Mouse (Mus musculus) cerebellum, adult 2 months (tissue): ENCODE measurements around the gene Epha4.

Source experiments
- CTCF ChIP-seq: fragments of 200-500 bp; IDR thresholded peaks from 2 replicates; pipeline ENCODE4 v1.5.1; 2011; ENCODE audit warnings: low read depth, mild to moderate bottlenecking, control low read depth, low read length, moderate library complexity, borderline replicate concordance; ENCODE audit not compliant: insufficient read depth
- POLR2A ChIP-seq: fragments of 200-500 bp; IDR thresholded peaks from 2 replicates; pipeline ENCODE4 v1.6.1; 2011; ENCODE audit warnings: low read length, control low read depth, borderline replicate concordance; ENCODE audit not compliant: insufficient read depth

DNA sequence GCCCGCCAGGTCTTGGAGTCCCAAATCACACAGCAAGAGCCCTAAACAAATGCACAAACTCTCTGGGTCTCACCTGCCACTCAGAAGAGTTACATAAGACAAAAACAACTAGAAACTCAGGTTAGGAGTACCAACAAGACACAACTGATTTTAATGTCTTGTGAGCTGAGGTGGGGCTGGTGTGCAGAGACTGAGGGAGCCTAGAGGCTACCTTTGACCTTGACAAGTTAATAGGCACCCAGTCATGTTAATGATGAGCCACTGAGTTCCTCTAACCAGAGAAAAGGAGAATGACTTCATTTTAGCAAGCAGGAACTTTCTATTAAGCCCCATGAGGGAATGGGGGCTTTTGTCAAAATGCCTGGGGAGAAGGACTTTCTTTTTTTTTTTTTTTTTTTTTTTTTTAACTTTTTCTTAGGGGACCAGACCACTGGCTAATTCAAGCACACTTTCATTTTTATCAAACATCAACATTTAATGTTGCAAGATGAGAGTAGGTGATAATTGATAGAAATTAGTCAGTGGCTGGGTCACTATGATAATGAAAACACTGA, 67.8 kb downstream of the Epha4 start:
- TF ChIP-seq CTCF (no peak), POLR2A (no peak)
